Mouse (Mus musculus): ENCODE results near the gene Rps24. TPM values are rescaled to one million over a fixed set of nuclear protein-coding genes. Genes with fewer than 3 reads are reported as not detected.

Gene Rps24
- polyA plus RNA-seq, 1 experiment = 3,686 TPM

- peak overlapping the region; percentile 98 for H3K9ac ChIP-seq (ENCODE audit: low read depth, poor library complexity, severe bottlenecking)
- H3K27me3 ChIP-seq (ENCODE audit: control insufficient read depth, insufficient read depth, low read length, poor library complexity, severe bottlenecking) = no peaks in the 10 kb centered on the region
- H3K27ac ChIP-seq (ENCODE audit: insufficient read depth, low read length) = peak overlapping the region; percentile 67
- H3K4me3 ChIP-seq (ENCODE audit: low read depth, low read length) = peak overlapping the region; percentile 100
- H3K36me3 ChIP-seq (ENCODE audit: control insufficient read depth, insufficient read depth, low read length, poor library complexity, severe bottlenecking) = peaks cover 47% of the 10 kb centered on the region
- TF ChIP-seq EP300 (IDR thresholded peaks at IDR 0.05; ENCODE audit: insufficient read depth, low read depth, low read length) (0 out of 2 replicates have a peak, but pooled peaks have one; percentile 9), POLR2A (IDR thresholded peaks at IDR 0.05; ENCODE audit: insufficient read depth, low read length) (peak; percentile 84), CTCF (IDR thresholded peaks at IDR 0.05; ENCODE audit: low read depth, low read length) (no peak)
- no peaks in the 10 kb centered on the region for H3K9me3 ChIP-seq (replicated peaks; ENCODE audit: control insufficient read depth, insufficient read depth, low read length, poor library complexity, severe bottlenecking)
- H3K4me1 ChIP-seq (ENCODE audit: control insufficient read depth, insufficient read depth, low read length) = no peaks in the 10 kb centered on the region
Measured at GRCm38 (mm10) chr14:24490468-24491265, 3.7 kb downstream of the Rps24 start.

- Histone ChIP-seq H3K27me3 (ENCODE audit: control insufficient read depth, insufficient read depth, low read length, poor library complexity, severe bottlenecking) (no peaks in the 10 kb centered on the region), H3K27ac (ENCODE audit: insufficient read depth, low read length) (peak overlapping the region; percentile 38), H3K4me1 (ENCODE audit: control insufficient read depth, insufficient read depth, low read length) (no peaks in the 10 kb centered on the region), H3K4me3 (ENCODE audit: low read depth, low read length) (peak overlapping the region; percentile 100), H3K36me3 (ENCODE audit: control insufficient read depth, insufficient read depth, low read length, poor library complexity, severe bottlenecking) (peaks cover 55% of the 10 kb centered on the region), H3K9me3 (replicated peaks; ENCODE audit: control insufficient read depth, insufficient read depth, low read length, poor library complexity, severe bottlenecking) (no peaks in the 10 kb centered on the region), H3K9ac (ENCODE audit: low read depth, poor library complexity, severe bottlenecking) (peak overlapping the region; percentile 98)
- TF ChIP-seq EP300 (IDR thresholded peaks at IDR 0.05; ENCODE audit: insufficient read depth, low read depth, low read length) = no peak
- no peak for TF ChIP-seq CTCF (IDR thresholded peaks at IDR 0.05; ENCODE audit: low read depth, low read length)
- no peak for TF ChIP-seq POLR2A (IDR thresholded peaks at IDR 0.05; ENCODE audit: insufficient read depth, low read length)
Measured at GRCm38 (mm10) chr14:24491266-24491981, 4.5 kb downstream of the Rps24 start.

- Histone ChIP-seq H3K4me3 (ENCODE audit: low read depth, low read length) (peak overlapping the region; percentile 70), H3K9ac (ENCODE audit: low read depth, poor library complexity, severe bottlenecking) (peak overlapping the region; percentile 98), H3K27me3 (ENCODE audit: control insufficient read depth, insufficient read depth, low read length, poor library complexity, severe bottlenecking) (no peaks in the 10 kb centered on the region), H3K36me3 (ENCODE audit: control insufficient read depth, insufficient read depth, low read length, poor library complexity, severe bottlenecking) (peaks cover 73% of the 10 kb centered on the region), H3K4me1 (ENCODE audit: control insufficient read depth, insufficient read depth, low read length) (no peaks in the 10 kb centered on the region), H3K27ac (ENCODE audit: insufficient read depth, low read length) (peak overlapping the region; percentile 36; the same call in 1 of the 2 replicates), H3K9me3 (replicated peaks; ENCODE audit: control insufficient read depth, insufficient read depth, low read length, poor library complexity, severe bottlenecking) (no peaks in the 10 kb centered on the region)
- no peak for TF ChIP-seq CTCF (IDR thresholded peaks at IDR 0.05; ENCODE audit: low read depth, low read length)
- no peak for TF ChIP-seq POLR2A (IDR thresholded peaks at IDR 0.05; ENCODE audit: insufficient read depth, low read length)
- TF ChIP-seq EP300 (IDR thresholded peaks at IDR 0.05; ENCODE audit: insufficient read depth, low read depth, low read length) = no peak
Measured at GRCm38 (mm10) chr14:24493256-24493655, 6.3 kb downstream of the Rps24 start.

- H3K27me3 ChIP-seq (ENCODE audit: control insufficient read depth, insufficient read depth, low read length, poor library complexity, severe bottlenecking) = no peaks in the 10 kb centered on the region
- no peak for TF ChIP-seq POLR2A (IDR thresholded peaks at IDR 0.05; ENCODE audit: insufficient read depth, low read length)
- no peak for TF ChIP-seq EP300 (IDR thresholded peaks at IDR 0.05; ENCODE audit: insufficient read depth, low read depth, low read length)
- TF ChIP-seq CTCF (IDR thresholded peaks at IDR 0.05; ENCODE audit: low read depth, low read length) = no peak
- H3K4me3 ChIP-seq (ENCODE audit: low read depth, low read length) = no peak overlapping the region
- H3K4me1 ChIP-seq (ENCODE audit: control insufficient read depth, insufficient read depth, low read length) = no peaks in the 10 kb centered on the region
- peak overlapping the region; percentile 78 for H3K27ac ChIP-seq (ENCODE audit: insufficient read depth, low read length)
- H3K36me3 ChIP-seq (ENCODE audit: control insufficient read depth, insufficient read depth, low read length, poor library complexity, severe bottlenecking) = peaks cover 94% of the 10 kb centered on the region
- no peaks in the 10 kb centered on the region for H3K9me3 ChIP-seq (replicated peaks; ENCODE audit: control insufficient read depth, insufficient read depth, low read length, poor library complexity, severe bottlenecking)
- H3K9ac ChIP-seq (ENCODE audit: low read depth, poor library complexity, severe bottlenecking) = no peak overlapping the region
Measured at GRCm38 (mm10) chr14:24496507-24496906, 9.6 kb downstream of the Rps24 start.

GRCm38 (mm10) chr14:24497443-24497842 is 10.5 kb downstream of the Rps24 start:
- Histone ChIP-seq H3K36me3 (ENCODE audit: control insufficient read depth, insufficient read depth, low read length, poor library complexity, severe bottlenecking) (peaks cover 86% of the 10 kb centered on the region), H3K9ac (ENCODE audit: low read depth, poor library complexity, severe bottlenecking) (no peak overlapping the region), H3K9me3 (replicated peaks; ENCODE audit: control insufficient read depth, insufficient read depth, low read length, poor library complexity, severe bottlenecking) (no peaks in the 10 kb centered on the region), H3K27ac (ENCODE audit: insufficient read depth, low read length) (peak overlapping the region; percentile 78), H3K4me1 (ENCODE audit: control insufficient read depth, insufficient read depth, low read length) (no peaks in the 10 kb centered on the region), H3K27me3 (ENCODE audit: control insufficient read depth, insufficient read depth, low read length, poor library complexity, severe bottlenecking) (no peaks in the 10 kb centered on the region), H3K4me3 (ENCODE audit: low read depth, low read length) (no peak overlapping the region)
- no peak for TF ChIP-seq POLR2A (IDR thresholded peaks at IDR 0.05; ENCODE audit: insufficient read depth, low read length)
- no peak for TF ChIP-seq CTCF (IDR thresholded peaks at IDR 0.05; ENCODE audit: low read depth, low read length)
- no peak for TF ChIP-seq EP300 (IDR thresholded peaks at IDR 0.05; ENCODE audit: insufficient read depth, low read depth, low read length)

Measured in ES-Bruce4 (cell line).